Mouse (Mus musculus) midbrain, postnatal 0 days (tissue): Measurements from ENCODE around the gene Ddit4. TPM values are rescaled to one million over a fixed set of nuclear protein-coding genes. Genes with fewer than 3 reads are reported as not detected.
A peak's percentile ranks its signal among the peaks of the same experiment; 100 is the strongest.

Experiments used
- ATAC-seq: fragments of 200-750 bp; cut with Nextera tagmentation; 2 replicates; pipeline ENCODE4 v1.8.0; 2017; ENCODE audit warnings: moderate number of reproducible peaks, mild to moderate bottlenecking, moderate TSS enrichment, moderate library complexity; ENCODE audit not compliant: low FRiP score
- DNase-seq: peaks from one replicate; pipeline ENCODE4 v3.0.0-alpha.2; 2015; ENCODE audit warnings: low spot score
- H3K27ac ChIP-seq: fragments of 300-500 bp; sonication (generic); 2 replicates; pipeline ENCODE4 v1.5.1; 2014; ENCODE audit warnings: low read depth, mild to moderate bottlenecking, low read length, mixed read lengths
- H3K27me3 ChIP-seq: fragments of 300-500 bp; sonication (generic); 2 replicates; pipeline ENCODE4 v1.6.1; 2014; ENCODE audit warnings: low read length, control low read depth, mixed read lengths; ENCODE audit not compliant: insufficient read depth
- H3K36me3 ChIP-seq: fragments of 300-500 bp; sonication (generic); 2 replicates; pipeline ENCODE4 v1.6.1; 2014; ENCODE audit warnings: low read length, control low read depth, mixed read lengths; ENCODE audit not compliant: insufficient read depth
- H3K4me1 ChIP-seq: fragments of 300-500 bp; sonication (generic); 2 replicates; pipeline ENCODE4 v1.6.1; 2014; ENCODE audit warnings: mild to moderate bottlenecking, control low read depth, antibody characterized with exemption, low read length, mixed read lengths; ENCODE audit not compliant: insufficient read depth
- H3K4me2 ChIP-seq: fragments of 300-500 bp; sonication (generic); 2 replicates; pipeline ENCODE4 v1.6.1; 2014; ENCODE audit warnings: low read depth, mild to moderate bottlenecking, low read length, mixed read lengths; ENCODE audit not compliant: poor library complexity, severe bottlenecking
- H3K4me3 ChIP-seq: fragments of 300-500 bp; sonication (generic); 2 replicates; pipeline ENCODE4 v1.5.1; 2014; ENCODE audit warnings: low read depth, mild to moderate bottlenecking, low read length, moderate library complexity
- H3K9ac ChIP-seq: fragments of 300-500 bp; sonication (generic); replicated peaks from 2 replicates; pipeline ENCODE4 v1.6.1; 2014; ENCODE audit warnings: mild to moderate bottlenecking, low read length, moderate library complexity, mixed read lengths; ENCODE audit not compliant: poor library complexity, severe bottlenecking
- H3K9me3 ChIP-seq: fragments of 300-500 bp; sonication (generic); 2 replicates; pipeline ENCODE4 v1.6.1; 2016; ENCODE audit warnings: low read length, control low read depth
- CTCF ChIP-seq: IDR thresholded peaks from 2 replicates; pipeline ENCODE4 v1.5.1; 2016; ENCODE audit warnings: antibody characterized with exemption, mild to moderate bottlenecking
- WGBS: fragments of 180-500 bp; shearing (Covaris S2); extraction: QIAGEN DNeasy Blood & Tissue Kit; methylation state at CpG from one replicate; pipeline ENCODE4 v1.1.7; 2014; 5-methylcytosine and 5-hydroxymethylcytosine counted together
- polyA plus RNA-seq: library from polyadenylated mRNA; unstranded; fragments of >200 nt; fragmentation: Nextera tagmentation; extraction: Ambion mirVana; gene quantifications from 2 replicates; pipeline ENCODE4 v1.2.1, GENCODE M21; 2015
- total RNA-seq: library from RNA; depleted of rRNA; stranded (reverse); fragments of >200 nt; gene quantifications from 2 replicates; pipeline ENCODE4 v1.2.3, GENCODE M21; 2014

Gene Ddit4
- total and polyA plus RNA-seq, 2 experiments from 2014 or later: 43.4 to 57.5 TPM

DNA sequence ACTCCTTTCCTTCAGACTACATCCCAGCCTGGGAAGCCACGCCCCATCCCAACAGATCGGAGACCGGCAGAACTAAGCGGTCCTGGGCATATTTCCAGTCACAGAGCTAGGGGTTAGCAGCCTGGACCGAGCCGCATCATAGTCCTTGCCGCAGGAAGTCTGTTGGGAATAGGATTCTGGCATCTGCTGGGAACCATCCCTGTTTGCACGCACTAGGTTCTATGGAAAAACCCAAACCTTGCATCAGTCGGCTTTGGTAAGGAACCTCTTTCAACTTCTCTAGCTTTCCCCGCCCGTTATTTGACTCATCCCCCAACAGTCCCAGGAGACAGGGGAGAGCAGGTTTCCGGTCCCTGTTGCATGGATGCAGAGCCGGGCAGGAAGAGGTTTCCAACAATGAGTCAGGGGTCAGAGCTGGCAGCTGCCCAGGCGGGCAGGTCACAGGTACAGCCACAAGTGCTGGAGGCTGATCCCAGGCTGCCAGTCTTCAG, 42.2 kb downstream of the Ddit4 start:
- no peak overlapping the region for H3K4me3 ChIP-seq
- no peaks in the 10 kb centered on the region for H3K36me3 ChIP-seq
- TF ChIP-seq CTCF: no peak
- DNase-seq: peak; percentile 58
- no peaks in the 10 kb centered on the region for H3K9me3 ChIP-seq
- no peak overlapping the region for H3K9ac ChIP-seq
- H3K4me2 ChIP-seq: no peak overlapping the region
- ATAC-seq: no peak
- H3K4me1 ChIP-seq: no peaks in the 10 kb centered on the region
- no peaks in the 10 kb centered on the region for H3K27me3 ChIP-seq
- WGBS: 10% methylated on average over 14 of the region's 14 CpGs
- H3K27ac ChIP-seq: no peak overlapping the region

DNA sequence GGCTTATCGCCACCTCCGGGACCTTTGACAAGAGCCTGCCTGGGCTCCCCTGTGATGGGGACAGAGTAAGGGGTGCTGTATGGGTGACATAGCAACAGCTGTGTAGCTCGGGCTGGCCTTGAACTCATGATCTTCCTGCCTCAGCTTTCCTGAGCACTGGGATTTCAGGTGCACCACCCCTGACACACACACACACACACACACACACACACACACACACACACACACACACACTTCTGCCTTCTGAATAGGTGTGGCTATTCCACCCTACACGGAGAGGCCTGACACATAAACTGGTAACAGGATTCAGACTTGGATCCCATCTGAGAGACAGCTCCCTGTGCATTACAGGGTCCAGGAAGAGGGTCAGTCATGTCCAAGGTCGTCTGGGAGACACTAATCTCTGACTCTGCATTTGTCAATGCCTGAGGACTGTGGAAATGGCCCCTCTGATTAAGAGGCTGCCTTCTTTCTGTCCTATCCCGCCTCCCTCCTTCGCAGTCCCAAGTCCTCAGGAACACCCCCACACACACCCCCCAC, 42.8 kb downstream of the Ddit4 start:
- no peak overlapping the region for H3K4me3 ChIP-seq
- H3K9ac ChIP-seq: no peak overlapping the region
- no peak overlapping the region for H3K27ac ChIP-seq
- ATAC-seq: no peak
- no peak for TF ChIP-seq CTCF
- no peak for DNase-seq
- H3K36me3 ChIP-seq: no peaks in the 10 kb centered on the region
- no peaks in the 10 kb centered on the region for H3K4me1 ChIP-seq
- no peaks in the 10 kb centered on the region for H3K9me3 ChIP-seq
- H3K4me2 ChIP-seq: no peak overlapping the region
- WGBS: 51% methylated on average over 7 of the region's 7 CpGs
- no peaks in the 10 kb centered on the region for H3K27me3 ChIP-seq

DNA sequence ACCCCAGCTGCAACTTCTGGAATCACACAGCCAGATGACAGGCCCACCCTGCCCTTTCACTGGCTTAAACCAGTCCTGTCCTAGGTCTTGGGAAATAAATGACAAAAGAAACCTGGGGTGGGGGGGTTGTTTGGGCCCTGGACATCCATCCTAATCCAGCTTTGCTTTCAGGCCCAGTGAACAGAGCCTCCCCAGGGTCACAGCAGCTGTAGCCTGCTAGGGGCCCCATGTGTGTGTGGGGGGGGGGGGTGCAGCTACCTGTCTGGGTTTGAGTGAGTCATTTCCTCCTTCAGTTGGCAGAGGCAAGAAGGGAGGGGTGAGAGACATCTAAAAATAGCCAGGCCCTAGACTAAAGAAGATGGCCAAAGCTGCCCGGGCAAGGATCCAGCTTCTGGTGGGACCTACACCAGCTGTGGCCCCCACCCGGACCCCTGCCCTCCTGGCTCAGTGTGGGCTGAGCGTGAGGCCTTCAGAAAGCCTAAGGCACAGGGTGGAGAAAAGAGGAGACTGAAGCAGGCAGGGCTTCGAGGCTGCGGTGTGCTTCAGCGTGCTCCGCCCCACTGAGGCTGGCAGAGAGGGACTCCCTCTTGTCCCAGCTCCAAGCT, 43.8 kb downstream of the Ddit4 start:
- TF ChIP-seq CTCF: no peak
- no peaks in the 10 kb centered on the region for H3K9me3 ChIP-seq
- no peak overlapping the region for H3K4me3 ChIP-seq
- no peaks in the 10 kb centered on the region for H3K27me3 ChIP-seq
- H3K36me3 ChIP-seq: no peaks in the 10 kb centered on the region
- H3K4me1 ChIP-seq: peaks cover 6% of the 10 kb centered on the region; the same call in 1 of the 2 replicates
- DNase-seq (no peak), ATAC-seq (no peak)
- H3K9ac ChIP-seq: no peak overlapping the region
- WGBS: 33% methylated on average over 7 of the region's 7 CpGs
- no peak overlapping the region for H3K27ac ChIP-seq
- no peak overlapping the region for H3K4me2 ChIP-seq

DNA sequence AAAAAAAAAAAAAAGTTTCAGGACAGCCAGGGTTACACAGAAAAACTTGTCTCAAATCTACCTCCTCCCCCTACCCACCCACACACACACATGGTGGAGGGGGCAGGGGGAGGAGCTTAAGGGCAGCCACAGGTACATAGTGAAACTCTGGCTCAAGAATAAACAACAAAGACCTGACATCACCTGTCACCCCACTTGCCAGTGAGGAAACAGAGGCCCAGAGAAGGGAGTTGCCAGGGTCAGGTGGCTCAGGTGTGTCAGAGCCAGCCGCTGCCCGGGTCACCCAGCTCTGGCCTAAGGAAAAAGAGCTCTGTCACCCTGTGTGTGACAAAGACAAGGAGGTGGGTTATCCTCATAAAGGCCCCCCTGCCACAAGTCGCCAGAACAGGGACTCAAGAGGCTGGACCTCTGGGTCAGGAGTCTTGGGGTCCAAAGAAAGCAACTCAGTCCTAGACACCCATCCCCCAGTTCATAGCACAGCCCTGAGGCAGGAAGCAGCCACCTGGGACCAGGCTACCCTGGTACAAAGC, 44.5 kb downstream of the Ddit4 start:
- Histone ChIP-seq H3K9me3 (no peaks in the 10 kb centered on the region), H3K27ac (no peak overlapping the region), H3K4me2 (no peak overlapping the region), H3K4me1 (peaks cover 7% of the 10 kb centered on the region; the same call in 1 of the 2 replicates), H3K36me3 (no peaks in the 10 kb centered on the region), H3K9ac (no peak overlapping the region), H3K27me3 (no peaks in the 10 kb centered on the region), H3K4me3 (no peak overlapping the region)
- 53% methylated on average over 3 of the region's 3 CpGs for WGBS
- no peak for TF ChIP-seq CTCF
- DNase-seq (no peak), ATAC-seq (no peak)

DNA sequence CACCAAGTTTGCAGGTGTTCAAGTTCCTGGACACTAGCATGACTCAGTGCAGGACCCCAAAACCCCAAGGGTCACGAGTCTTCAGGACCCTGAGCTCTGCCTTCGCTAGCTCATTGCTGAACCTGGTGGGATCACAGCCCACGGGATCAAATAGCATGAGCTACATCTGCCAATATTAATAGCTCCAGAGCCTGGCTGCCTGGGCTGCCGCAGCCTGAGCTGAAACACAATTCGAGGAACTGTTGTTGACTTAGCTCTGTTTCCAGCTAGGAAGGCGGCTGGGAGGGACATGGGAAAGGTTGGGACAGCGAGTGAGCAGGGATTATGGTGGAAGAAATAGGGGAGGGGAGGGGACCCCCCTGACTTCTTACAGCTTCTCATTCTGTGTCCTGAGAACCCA, 48.5 kb downstream of the Ddit4 start:
- DNase-seq: no peak
- no peaks in the 10 kb centered on the region for H3K27me3 ChIP-seq
- H3K4me3 ChIP-seq: no peak overlapping the region
- H3K9me3 ChIP-seq: no peaks in the 10 kb centered on the region
- WGBS: 44% methylated on average over 7 of the region's 7 CpGs
- no peak overlapping the region for H3K9ac ChIP-seq
- ATAC-seq: no peak
- no peaks in the 10 kb centered on the region for H3K36me3 ChIP-seq
- H3K27ac ChIP-seq: no peak overlapping the region
- H3K4me2 ChIP-seq: no peak overlapping the region
- no peak for TF ChIP-seq CTCF
- H3K4me1 ChIP-seq: peaks cover 25% of the 10 kb centered on the region

DNA sequence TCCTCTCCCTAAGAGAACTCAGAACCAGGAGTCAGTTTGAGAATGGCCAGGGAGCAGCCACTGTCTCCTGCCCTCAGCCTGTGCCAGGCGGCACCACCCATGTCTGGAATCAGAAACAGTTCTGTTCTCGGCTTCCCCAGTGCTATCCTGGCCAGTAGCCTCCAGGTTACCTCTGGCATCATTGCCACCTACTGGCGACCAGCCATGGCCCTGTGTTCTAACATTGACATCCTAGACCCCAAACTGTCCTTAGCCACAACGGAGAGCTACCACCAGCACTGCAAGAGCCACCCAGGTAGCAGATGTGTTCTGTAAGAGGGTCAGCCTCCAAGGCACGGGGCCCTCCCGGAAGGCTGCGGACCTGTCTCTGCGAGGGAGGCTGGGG, 49.0 kb downstream of the Ddit4 start:
- no peak overlapping the region for H3K4me3 ChIP-seq
- H3K27me3 ChIP-seq: no peaks in the 10 kb centered on the region
- no peaks in the 10 kb centered on the region for H3K36me3 ChIP-seq
- DNase-seq: no peak
- H3K9ac ChIP-seq: no peak overlapping the region
- H3K4me2 ChIP-seq: no peak overlapping the region
- no peak for ATAC-seq
- 67% methylated on average over 8 of the region's 8 CpGs for WGBS
- peak; percentile 13; the same call in 1 of the 2 replicates for TF ChIP-seq CTCF
- H3K4me1 ChIP-seq: peaks cover 31% of the 10 kb centered on the region
- no peaks in the 10 kb centered on the region for H3K9me3 ChIP-seq
- peak overlapping the region; percentile 6; the same call in 1 of the 2 replicates for H3K27ac ChIP-seq
